Mouse (Mus musculus): ENCODE data around the gene Rhox3f.
"Not testable (repeated sequence)": the region's sequence is repeated elsewhere in the genome, so short reads cannot be mapped to it uniquely, and the experiment has no call there.

GRCm38 (mm10) chrX:37580692-37581091 is at the start of gene Rhox3f:
- not testable (repeated sequence) for TF ChIP-seq CTCF (IDR thresholded peaks at IDR 0.05; ENCODE audit: low read depth, low read length); TAL1 (conservative IDR thresholded peaks at IDR 0.05; ENCODE audit: low read depth, low read length); POLR2AphosphoS5 (IDR thresholded peaks at IDR 0.05; ENCODE audit: insufficient replicate concordance, low read depth, low read length); GATA1 (IDR thresholded peaks at IDR 0.05; ENCODE audit: borderline replicate concordance, low read length)

All from G1E (cell line).